Mouse (Mus musculus): ENCODE measurements around the gene Gpr19.

Gpr19 gene

GRCm38 (mm10) chr6:134898095-134898965, at the start of gene Gpr19:
Gene Gpr19, minus strand, starts transcription at chr6:134898578.
- DNase-seq: peak; percentile 76

GRCm38 (mm10) chr6:134947311-134948087, 49.1 kb upstream of the Gpr19 start:
- peak; percentile 40 to 71 for DNase-seq

- no peak for DNase-seq
Observed at GRCm38 (mm10) chr6:134946858-134947257, 48.5 kb upstream of the Gpr19 start.

GRCm38 (mm10) chr6:134946054-134946453, 47.7 kb upstream of the Gpr19 start:
- DNase-seq: no peak

DNA sequence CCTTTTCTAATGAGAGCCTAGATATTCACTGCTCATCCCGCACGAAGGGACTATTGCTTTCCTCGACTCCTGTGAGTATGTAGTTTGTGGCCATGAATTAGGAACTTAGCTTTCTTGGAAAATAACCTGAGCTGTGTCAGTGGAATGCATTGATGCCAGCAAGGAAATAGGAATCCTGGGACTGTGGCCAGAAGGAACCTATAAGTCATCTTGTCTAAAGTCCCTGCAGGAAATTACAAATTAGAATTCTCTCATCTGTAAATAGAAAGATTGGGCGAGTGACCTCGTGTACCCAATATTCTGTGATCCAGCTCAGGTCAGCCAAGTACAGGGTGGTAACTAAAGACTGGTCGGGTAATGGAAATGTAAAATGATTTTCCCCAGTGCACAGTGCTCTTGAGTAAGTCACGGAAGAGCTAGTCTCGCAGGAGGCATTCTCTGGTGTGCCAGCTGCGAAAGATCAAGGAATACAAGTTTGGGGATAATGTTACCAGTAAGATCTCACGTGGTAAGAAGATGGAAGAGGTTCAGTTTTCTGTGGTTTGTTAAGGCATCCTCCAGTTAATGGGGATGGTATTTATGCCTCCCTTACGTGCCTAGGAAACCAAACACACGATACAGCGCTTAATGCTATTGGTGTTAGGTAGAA, 45.5 kb upstream of the Gpr19 start:
- no peak for DNase-seq

- DNase-seq: no peak
Observed at GRCm38 (mm10) chr6:134939781-134940180, 41.4 kb upstream of the Gpr19 start.

- DNase-seq: no peak
Observed at GRCm38 (mm10) chr6:134934305-134934704, 35.9 kb upstream of the Gpr19 start.

GRCm38 (mm10) chr6:134933207-134933558, 34.8 kb upstream of the Gpr19 start:
- DNase-seq: no peak

DNA sequence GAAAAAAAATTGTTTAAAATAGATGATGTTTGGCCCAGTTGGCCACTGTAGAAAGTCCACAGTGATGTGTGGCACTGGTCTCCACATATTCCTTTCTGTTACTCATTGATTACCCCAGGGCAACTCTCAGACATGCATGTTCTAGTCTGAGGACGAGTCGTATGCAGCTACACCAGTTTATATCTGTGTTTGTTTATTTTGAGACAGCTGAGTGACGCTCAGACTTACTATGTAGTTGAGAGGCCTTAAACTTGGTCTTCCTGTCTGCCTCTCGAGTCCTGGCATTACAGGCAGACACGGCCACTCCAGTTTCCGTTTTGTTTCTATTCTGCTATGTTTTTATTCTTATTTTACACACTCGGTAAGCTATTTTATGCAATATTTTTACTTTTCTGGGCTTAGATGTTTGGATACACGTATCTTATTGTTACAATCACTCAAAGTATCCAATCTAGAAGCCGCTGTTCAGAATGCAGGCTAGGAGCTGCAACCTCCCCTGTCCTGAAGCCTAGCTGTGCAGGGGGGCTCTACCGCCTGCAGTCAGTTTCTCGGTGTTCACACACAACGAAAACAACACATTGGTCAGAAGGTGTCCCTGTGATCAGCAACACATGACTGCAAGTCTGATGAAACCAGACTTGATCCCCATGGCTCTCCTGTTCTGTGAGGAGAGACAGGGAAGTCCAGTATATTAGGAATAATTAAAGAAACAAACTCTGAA, 34.3 kb upstream of the Gpr19 start:
- no peak for DNase-seq

- DNase-seq: no peak
Observed at GRCm38 (mm10) chr6:134931146-134931545, 32.8 kb upstream of the Gpr19 start.

DNA sequence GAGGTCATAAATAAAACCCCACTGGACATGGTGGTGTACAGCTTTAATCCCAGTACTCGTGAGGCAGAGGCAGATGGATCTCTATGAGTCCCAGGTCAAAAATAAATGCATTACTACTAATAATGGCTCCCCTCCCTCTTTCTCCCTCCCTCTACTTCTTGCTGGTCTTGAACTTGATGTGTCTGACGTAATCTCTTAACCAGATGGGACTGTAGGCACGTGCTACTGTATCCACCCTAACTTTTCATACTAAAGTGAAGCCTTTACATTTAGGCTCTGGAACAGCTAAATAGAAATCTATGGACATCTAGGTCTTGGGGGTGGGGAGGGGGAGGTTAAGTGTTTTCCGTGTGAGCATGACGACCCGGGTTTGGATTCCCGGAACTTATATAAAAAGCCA, 32.0 kb upstream of the Gpr19 start:
- no peak for DNase-seq

GRCm38 (mm10) chr6:134929926-134930325, 31.5 kb upstream of the Gpr19 start:
- DNase-seq: no peak

DNA sequence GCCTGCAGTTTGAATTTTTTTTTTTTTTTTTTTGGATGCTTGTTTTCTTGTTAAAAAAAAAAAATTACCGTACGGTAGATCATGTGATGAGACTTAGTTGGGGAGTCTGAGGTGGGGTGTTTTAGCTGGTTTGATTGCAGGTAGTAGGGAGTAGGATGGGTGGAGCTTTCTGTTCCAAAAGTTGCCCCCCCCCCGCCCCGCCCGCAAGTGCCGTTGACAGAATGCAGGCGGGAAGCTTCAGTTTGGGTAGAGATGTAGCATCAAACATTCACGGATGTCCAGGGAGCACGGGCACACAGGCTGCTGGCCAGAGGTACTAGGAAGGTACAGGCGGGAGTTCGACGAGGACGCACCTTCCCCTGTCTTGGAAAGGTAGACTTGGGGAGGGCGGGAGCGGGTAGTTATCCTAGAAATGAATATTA, 30.5 kb upstream of the Gpr19 start:
- DNase-seq: peak; percentile 28 to 33

DNA sequence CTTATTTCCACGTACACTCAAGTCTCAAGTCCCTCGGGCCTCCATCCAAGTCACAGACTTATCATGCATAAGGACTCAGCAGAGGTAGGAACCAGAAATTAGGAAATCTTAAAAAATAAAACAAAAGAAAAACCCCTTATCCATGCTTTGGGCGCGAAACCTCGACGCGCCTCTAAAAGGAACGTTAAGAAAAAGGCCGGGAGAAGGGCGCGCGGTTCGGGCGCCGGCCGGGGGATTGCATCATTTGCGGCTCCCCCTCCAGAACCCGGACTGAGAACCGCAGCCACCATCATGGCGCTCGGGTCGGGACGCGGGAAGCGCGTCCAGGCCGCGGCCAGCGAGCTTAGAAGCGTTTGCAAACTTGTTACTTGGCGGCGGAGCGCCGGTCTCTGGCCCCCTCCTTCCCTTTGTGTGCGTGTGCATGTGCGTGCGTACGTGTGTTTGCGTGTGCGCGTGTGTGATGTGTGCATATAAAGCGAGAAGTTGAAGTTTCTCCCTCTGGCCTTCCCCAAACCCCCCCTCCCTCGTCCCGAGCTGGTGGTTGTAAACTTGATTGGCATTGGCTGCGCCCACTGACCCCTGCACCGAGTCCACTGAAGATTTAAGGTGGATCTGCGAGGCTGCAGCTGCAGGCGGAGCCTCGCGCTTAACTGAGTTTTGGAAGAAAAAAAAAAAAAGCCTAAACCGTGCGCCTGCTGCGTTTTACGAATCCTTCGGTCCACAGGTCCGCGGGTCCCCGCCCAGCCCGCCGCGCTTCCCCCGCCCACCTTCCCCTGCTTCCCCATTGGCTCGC, 29.9 kb upstream of the Gpr19 start:
- DNase-seq: peak; percentile 70 to 80

- DNase-seq: peak in 1 of 2 experiments; percentile 39
Observed at GRCm38 (mm10) chr6:134927595-134928095, 29.3 kb upstream of the Gpr19 start.

GRCm38 (mm10) chr6:134926803-134927594, 28.6 kb upstream of the Gpr19 start:
- peak; percentile 53 to 64 for DNase-seq

DNA sequence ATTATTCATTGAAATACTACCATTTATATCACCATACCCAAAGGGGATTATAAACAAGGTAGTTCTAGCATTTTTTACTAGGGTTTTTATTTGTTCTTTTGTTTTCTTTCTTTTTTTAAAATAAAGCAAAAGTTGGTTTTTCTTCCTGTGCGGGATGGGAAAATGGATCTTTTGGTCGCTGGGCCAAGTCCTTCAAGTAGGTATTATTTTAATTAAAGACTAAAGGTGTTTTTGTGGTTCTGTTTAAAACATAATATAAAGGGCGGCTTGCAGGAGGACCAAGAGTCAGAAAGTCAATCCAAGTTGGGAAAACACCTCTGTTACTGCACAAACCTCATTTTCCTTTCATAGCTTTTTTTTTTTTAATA, 27.9 kb upstream of the Gpr19 start:
- DNase-seq: no peak

GRCm38 (mm10) chr6:134925673-134926337, 27.4 kb upstream of the Gpr19 start:
- no peak for DNase-seq

- no peak for DNase-seq
Observed at GRCm38 (mm10) chr6:134924262-134924661, 25.9 kb upstream of the Gpr19 start.

DNA sequence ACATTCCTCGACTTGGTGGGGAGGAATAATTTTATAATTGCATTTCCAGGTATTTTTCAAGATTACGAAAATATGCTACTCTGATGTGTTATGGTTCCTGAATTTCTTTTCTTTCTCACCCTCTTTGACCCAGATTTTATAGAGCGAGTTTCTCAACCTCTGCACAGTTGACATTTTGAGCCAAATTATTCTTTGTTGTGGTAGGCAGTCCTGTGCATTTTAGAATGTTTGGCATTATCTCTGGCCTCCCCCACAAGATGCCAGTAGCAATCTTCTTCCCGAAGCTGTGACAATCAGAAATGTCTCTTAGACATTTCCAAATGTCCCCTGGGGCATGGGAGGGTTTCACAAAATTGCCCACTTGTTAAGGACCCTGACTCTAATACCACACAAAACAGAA, 25.3 kb upstream of the Gpr19 start:
- DNase-seq: no peak
